Mouse (Mus musculus) kidney, adult 11 months (tissue): ENCODE measurements at regions not wholly inside any gene's neighbourhood (a gene's known extent, or its start where the extent isn't known, plus 50 kb on each side); places are given as distances from the start of the nearest gene placed in this dataset.

ENCODE experiments used
- DNase-seq: peaks from one replicate; pipeline ENCODE4 v3.0.0; 2022

DNA sequence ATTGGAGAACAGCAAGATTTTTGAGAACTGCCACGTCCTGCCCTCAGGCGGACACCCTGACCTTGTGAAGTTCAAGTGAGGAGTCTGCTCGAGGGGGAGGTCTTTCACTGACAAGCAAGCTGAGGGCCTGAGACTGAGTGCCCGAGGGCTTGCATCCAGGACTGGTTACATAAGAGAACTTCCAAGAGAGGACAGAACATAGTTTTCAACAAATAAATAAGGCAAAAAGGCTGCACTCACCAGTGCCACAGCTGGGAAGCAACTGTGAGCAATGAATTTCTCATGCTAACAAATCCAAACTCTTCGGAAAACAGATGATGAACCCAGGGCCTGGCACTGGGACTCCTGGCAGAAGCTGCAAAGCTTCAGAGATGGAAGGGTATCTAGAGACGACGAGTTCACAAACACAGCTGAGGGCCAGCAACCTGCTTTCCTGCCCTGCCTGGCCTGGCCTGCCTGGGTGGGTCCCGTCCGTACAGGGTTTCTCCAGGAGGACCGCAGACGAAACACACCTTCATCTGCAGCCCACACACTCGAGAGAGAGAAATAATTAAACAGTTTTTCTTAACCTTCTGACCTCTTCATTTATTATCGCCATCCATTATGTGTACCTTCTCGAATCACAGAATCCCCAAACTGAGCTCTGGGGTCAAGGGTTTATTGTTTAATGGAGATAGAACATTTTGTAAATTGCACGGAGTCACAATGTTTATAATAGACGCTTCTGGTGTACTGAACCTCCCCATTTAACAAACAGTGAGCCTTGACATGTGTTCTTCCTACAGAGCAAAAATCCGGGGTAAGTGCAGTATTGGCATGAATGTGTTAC, 334.3 kb upstream of the Ddhd1 start:
- peak; percentile 49 for DNase-seq

DNA sequence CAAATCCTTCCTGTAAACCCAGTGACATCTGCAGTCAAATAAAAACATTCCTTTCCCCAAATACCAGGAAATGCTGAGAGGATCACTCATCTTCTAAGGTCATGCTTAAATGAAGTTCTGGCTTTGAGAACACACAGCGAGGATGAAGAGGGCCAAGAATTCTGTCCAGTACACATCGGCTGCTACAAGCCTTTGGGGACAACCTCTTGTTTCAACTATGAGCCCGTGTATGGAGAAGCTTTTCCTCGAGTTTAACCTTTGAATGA, 334.9 kb upstream of the Ddhd1 start:
- no peak for DNase-seq

DNA sequence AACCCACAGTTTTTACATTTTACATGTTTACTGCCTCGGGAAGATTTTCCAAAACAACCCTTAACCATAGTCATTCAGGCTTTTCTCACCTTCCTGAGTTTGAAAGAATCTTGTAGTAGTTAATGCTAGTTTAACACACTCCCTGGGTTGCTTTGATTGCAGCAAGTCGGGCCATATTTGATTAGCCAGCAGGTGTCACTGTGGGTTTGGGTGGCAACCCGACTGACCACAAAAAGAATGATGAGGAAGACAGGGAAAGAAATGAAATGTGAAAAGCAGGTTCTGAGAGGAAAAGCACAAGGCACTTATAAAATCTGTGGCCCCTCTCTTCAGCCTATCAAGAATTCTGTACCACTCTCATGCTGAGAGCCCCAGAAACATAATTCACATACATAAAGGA, 335.7 kb upstream of the Ddhd1 start:
- DNase-seq, result peak; percentile 71

DNA sequence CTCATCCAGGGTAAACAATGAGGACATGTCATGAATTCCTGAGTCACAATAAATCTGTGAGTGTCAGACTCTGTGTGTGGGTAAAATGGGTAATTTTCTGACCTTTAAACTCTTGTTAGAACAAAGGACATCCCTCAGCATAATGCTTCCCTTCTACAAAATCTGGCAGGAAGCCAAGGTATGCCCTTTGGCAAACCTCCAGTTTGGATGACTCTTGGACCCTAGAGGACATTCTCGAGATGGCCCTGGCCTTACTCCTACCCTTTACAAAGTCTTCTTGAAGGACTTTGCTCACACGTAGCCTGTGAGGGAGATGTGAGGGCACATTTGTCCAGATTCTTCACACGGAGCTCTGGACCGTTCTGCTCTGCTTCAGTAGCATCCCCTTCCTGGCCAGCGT, 338.8 kb upstream of the Ddhd1 start:
- DNase-seq, result peak; percentile 87

DNA sequence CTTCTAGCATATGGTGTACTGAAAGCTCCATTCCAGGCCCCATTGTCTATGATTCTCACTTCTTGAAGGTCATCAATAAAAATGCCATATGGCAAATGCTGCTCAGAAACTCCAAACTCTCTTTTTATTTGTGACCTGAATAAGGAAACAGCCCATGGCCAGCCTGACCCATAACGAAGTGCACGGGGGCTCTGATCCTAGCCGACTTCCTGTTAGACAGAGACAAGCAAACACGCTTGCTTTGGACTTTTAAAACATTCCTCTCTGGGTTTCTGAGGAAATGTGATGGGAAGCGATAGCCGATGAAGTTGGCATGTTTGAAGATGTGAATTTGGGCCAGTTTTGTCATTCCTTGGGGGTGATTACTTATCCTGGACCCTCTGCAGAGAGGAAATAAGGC, 346.1 kb upstream of the Ddhd1 start:
- no peak for DNase-seq

DNA sequence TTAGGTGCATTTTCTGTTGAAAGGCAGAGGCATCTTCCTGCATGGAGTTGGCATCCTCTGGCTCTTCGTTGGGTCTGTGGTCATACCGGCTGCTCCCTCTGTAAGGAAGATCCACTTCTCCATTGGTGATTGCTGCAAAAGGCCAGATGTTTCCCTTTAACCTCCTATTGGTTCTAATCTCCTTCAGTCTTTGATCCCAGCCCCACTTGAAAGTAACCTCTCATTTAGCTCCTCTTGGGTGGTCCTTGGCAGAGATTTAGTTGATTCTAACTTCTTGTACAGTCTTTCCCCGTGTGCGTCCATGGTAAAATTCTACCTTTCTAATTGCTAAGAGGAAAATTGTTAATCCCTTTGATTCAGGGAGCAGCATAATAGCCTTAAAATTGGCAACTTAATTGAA, 347.4 kb upstream of the Ddhd1 start:
- DNase-seq, result no peak

DNA sequence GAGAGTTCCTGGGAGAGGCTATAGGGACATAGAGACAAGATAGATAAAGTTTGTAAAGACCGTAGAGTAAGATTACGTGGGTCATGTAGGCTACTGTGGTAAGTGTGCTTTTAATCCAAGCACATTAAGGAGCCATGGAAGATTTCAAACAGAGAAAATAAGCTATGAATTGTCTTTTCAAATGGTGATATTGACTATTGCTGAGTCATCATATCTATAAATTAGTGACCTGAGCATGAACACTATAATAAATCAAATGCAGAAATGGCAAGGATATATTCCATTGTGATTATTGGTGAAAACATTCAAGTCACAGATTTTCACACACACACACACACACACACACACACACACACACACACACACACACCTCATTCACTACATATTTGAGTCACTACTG, 355.3 kb upstream of the Ddhd1 start:
- DNase-seq, result no peak

DNA sequence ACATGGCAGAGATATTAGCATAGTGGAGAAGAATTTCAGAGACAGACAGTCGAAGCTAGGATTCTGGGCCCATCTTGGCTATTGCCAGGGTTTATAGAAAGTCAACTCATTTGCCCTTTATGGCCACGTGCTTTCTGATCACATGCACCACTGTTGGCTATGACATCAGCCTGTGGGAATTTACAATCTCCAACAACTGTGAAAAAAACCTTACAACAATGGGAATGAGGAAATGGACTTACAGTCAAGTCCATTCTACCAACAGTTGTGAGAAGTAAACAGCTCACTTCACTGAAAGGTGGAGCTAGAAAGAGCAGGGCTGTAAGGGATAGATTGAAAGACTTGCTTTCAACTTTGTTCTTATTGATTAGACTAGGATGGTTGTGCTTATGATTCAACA, 356.1 kb upstream of the Ddhd1 start:
- DNase-seq, result no peak

DNA sequence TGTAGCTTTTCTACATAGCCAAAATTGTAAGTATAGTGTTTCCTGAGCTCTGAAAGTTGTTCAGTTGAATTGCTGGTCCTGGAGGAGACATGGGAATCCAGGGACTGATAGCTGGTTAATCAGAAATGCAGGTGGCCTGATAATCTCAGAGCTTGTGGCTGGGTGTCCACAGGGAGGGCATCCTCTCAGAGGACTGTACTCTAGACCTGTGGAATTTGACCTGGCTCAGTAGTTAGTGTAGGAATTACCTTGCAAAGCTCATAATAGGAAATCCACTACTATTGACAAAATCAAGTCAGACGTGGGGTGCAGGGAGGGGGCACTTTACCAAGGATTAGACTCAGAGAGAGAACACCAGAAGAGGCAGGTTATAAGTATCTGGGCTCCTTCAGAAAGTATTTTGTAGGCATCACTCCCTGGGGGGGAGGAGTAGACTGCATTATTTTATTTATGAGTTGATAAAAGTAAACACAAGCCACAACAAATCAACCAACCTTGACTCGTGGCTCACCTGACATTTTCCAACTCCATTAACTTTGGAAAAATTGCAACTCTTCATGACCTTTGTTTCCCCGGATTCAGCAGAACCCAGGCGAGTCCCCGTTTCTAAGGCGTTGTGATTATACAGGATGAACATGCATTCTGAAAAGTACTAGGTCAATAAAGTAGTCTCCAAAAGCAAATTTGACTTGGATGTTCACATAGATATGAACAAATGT, 357.9 kb upstream of the Ddhd1 start:
- peak; percentile 22 for DNase-seq

DNA sequence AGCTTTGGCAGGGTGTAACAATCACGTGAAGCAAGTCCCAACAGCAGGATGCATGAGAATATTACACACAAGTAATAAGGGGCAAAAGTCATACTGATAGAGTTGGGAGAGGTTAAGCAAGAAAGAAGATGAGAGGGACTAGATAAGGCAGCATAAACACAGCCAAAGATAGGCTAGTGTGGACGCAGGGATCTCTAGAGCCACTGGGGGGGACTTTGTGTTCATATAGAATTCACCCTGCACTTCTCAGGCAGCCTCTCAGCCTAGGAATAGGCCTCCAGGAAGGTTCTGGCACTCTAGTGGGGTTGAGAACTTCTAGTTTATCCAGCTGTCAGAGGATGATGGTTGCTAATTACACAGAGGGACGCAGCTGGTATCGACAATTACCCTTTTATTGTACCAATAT, 358.8 kb upstream of the Ddhd1 start:
- no peak for DNase-seq

DNA sequence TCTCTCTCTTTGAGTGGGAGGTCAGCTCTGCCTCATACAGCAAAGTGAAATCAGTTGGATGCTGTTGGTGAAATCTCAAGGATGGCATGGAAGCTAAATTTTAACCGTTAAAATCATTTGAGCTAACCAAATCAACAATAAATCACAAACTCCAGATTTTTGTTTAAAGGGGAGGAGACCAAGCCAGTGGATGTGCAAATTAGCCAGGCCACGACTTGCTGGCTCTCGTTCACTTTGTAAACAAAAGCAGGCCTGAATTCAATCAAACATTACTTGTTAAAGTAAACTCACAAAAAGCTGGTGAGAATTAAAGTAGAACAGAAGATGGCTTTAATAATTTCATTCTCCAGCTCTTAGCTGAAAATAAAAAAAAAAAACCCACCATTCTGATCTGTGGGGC, 359.3 kb upstream of the Ddhd1 start:
- DNase-seq, result no peak

DNA sequence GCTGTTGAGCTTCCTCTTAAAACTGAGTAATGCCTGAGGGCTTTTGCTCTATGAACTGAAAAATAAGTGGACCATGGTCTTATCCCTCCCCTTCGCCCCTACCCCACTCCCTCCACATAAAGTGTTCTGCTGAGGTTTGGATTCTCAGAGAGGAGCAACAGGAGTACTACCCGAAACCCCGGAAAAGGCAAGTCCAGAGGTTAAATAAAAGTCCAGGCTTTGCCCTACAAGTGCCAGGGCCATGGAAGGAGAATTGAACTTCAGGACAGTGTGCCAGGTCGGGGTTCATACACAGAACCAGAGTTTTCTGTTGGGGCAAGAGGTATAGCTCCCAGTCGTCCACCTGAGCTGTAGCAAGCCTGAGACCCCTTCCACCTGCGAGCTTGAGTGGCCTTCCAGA, 360.0 kb upstream of the Ddhd1 start:
- peak; percentile 21 for DNase-seq

DNA sequence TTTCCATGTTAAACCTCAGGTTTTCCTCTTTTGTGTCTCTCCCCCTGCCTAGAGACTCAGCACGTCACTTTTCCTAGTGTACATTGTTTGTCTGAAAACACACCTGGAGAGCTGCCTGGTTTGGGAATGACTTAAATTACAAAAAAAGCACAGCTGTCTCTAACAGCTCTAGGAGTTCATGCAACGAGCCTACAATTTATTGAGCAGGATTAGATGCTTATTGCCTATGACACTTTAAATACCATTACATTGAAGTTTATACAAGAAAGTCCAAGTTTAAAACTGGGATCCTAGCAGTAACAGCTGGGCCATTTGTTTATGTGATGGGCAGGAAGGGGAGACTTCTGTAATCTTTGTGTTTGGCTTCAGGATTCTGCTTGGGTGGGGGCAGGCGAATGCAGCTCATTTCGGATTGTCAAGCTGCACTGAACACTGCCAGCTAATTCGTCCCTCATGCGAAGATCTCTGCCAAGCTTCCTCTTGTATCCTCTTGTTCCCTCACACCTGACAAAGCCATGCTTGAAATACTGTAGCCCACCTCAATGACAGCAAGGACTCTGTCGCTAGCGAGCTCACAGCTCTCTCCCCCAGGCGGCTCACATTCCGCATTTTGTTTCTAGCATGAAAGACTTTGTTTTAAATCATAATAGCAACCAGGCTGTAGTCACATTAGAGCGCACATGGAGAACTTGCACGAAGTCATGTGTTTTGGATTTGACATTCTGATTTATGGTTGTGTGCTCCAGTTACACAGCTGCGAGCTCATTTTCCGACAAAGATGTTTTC, 359.8 kb upstream of the Gm15217 start:
- no peak for DNase-seq

DNA sequence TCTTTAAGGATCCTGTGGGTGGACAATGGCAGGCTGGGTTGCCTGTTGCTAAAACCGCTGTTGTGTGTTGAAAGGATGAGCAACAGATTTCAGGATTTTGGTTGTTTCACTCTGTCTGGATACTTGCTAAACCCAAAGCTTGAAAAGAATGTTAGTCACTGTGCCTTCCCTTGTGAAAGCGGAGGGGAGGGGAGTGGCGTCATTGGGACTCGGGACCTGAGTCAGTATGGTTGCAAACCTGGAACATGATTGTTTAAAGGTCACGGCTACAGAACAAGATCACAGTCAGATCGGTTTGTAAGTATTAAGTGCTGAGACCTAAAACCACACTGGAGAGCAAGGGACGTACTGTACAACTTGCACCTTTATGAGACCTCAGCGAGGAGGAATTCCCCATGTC, 344.9 kb upstream of the Gm15217 start:
- no peak for DNase-seq

DNA sequence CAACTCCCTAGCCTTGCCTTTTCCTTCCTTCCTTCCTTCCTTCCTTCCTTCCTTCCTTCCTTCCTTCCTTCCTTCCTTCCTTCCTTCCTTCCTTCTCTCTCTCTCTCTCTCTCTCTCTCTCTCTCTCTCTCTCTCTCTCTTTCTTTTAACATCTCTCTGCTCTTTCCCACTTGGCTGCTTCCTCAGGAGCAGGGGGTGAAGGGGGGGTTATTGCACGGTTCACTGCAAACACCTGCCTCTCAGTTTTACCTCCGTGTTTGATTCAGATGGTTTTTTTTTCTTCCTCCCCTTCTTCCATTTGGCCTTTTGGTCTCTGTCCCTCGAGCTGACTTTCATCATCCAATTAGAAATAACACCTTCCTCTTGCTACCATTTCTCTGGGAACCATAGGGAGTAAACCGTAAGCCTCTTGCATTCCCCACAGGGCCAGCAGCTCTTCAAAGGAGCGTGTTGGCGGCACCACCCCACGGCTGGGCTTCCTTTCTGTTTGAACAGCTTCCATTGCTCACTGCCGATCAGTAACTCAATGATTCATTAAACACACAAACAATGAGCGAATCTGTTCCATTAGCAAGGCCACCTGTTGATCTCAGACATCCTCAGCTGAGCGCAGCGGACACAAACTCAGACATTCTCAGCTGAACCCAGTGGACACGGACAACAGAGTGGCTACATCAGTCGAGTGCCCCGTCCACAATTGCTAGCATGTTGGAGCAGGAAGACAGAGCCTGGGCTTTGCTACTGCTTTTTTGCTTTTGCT, 318.4 kb upstream of the Gm15217 start:
- peak; percentile 2 for DNase-seq

DNA sequence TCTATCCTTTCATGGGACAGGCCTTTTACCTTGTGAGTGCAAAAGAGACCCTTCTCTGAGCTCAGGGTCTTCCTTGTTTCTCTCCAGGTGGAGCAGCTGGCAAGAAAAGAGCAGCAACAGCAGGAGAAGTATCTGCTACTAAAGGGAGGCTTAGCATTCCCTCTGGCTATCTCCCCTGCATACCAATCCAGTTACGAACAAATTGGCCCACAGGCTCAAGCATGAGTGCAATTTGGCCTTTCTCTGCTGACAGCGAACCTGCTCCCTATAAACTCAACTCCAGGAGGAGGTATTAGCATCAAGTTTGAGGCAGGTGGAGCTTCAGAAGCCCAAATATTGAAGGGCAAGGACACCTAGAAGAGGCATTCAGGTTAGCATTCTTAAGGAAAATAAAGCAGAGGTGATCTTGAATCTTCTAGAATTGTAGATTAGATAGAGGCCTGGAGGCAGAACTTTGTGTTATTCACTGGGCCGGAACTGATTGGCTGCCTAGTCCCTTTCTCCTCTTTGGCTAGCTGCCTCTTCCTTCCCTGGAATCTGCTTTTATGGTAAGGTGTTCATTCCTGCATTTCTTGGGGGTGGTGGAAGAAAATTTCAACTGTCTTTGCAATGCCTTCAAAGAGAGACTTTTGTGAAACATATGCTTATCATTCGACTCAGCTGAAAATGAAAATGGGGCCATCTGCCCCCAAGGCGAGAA, 312.0 kb upstream of the Gm15217 start:
- DNase-seq, result peak; percentile 9

DNA sequence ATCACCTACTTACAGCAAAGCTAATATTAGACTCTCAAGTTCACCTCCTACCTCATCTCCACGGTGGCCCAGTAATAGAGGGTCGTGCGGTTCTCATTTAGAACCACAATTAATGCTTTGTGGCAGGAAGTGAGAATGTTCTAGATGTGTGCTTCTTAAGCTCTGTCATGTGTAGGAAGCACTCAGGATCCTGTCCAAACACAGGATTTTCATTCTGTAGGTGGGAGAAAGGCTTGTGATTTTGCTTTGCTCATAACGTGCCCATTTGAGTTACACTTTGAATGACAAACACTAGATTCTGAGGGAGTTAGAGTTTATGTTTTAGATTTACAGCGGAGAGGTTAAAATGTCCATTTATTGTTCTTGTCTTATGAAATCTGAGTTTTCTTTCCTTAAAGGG, 308.0 kb upstream of the Gm15217 start:
- DNase-seq, result no peak

DNA sequence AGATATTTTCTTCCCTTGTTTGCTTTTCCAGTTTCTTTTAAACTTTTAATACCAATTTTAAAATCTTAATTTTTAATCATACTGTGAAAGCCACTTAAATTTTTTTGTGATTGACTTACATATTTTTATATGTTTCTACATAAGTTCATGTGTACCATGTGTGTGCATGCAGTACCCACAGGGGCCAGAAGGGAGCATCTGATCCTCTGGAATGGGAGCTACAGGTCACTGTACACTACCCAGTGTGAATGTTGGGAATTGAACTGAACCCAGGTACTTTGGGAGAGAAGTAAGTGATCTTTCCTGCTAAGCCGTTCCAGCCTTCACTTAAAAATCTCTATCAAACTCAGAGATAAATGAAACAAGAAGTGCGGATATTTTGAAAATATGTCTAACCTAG, 302.5 kb upstream of the Gm15217 start:
- no peak for DNase-seq

DNA sequence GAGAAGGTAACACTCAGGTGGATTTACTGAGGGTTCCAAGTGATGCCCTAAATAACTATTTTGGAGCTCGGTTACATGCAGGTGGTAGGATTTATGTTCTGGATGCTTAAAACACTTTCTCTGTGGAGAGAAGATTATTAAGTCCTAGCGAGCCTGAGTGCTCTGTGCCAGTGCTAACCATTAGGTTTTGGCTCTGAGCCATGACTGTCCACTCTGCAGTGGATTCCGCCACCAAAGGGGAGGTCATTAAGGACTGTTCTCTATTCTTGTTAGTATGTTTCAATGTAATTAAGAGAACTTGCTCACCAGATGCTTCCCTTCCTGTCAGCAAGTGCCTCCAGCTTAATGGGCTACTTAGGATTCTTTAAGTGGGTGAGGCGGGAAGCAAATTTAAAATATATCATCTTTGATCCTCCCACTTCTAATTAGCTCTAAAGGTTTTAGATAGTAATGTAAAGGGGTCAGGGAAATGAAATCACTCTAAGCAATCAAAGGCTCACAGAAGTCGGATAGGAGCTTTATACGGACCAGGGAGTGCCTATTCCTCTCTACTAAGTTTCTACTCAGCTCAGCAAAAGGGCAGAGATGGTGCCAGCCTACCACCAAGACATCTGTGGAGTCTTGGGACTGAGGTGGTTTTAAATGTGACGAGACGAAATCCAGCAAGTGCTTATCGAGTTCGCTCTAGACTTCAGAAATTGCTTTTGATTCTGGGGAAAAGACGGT, 301.6 kb upstream of the Gm15217 start:
- no peak for DNase-seq

DNA sequence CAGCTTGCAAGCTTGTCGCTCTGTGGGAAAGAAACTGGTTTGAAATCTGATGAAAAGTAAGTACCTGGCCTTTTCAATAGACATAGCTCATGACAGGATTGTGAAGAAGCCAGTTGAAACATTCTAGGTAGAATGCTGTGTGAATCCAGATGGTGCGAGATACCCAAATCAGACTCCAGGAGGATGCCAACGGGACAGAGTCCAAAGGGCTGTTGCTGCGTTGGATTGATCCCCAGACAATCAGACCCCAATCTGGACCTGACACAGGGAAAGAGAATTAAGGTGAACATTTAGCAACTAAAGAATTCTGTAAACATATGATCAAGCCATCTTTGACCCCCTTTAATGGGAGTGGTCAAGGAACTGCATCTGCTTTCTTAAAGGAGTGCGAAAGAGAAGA, 296.6 kb upstream of the Gm15217 start:
- DNase-seq, result no peak

DNA sequence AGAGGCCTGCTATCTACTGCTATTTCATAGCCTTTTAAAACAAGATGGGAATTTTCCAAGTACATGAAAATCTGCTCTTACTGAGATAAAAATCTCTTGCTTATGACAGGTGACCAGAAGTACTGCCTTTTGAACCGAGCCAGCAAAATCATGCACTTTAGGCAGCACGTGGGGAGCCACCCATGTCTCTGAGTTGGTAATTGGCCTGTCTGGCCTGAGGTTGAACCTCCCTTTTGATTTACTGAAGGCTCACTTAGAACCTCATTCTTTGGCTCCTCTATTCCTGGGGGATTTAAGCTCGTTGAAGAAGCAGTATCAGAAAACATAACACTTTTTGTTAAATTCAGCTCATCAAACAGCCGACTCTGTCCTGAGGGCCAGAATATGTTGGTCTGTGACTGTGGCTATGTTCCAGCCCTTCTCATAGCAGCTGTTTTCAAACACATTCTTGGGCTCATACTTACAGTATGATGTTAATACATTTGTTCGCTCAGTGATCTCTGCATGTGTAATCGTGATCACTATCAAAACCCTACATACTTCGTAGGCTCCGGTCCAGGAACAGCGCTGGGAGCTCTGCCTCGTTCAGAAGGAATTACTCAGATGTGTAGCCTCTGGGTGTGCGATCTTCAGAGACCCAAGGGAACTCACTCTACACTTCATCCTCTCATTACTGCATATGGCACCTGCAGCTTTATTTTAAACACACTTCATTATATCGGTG, 290.1 kb upstream of the Gm15217 start:
- DNase-seq, result no peak
